Mouse (Mus musculus): ENCODE measurements around the gene Pnliprp2.

GRCm38 (mm10) chr19:58741036-58741435 lies 18.5 kb upstream of the Pnliprp2 start:
- TF ChIP-seq CTCF (IDR thresholded peaks at IDR 0.05): no peak
- TF ChIP-seq EP300 (IDR thresholded peaks at IDR 0.05): no peak

All from lung, postnatal 0 days (tissue).